Mouse (Mus musculus): Measurements from ENCODE around the gene 1700021F07Rik. TPM values are rescaled to one million over a fixed set of nuclear protein-coding genes. Genes with fewer than 3 reads are reported as not detected.

1700021F07Rik gene
- total RNA-seq, 1 experiment from 2014 or later: not detected

- no peak for DNase-seq
Measured at GRCm38 (mm10) chr2:173563336-173563735, 41.0 kb downstream of the 1700021F07Rik start.

- no peak for DNase-seq
Measured at GRCm38 (mm10) chr2:173564179-173564578, 41.8 kb downstream of the 1700021F07Rik start.

Other genes with a start within 250 kb of the 1700021F07Rik start
- gene Pmepa1, start 246.1 kb upstream of the 1700021F07Rik start, total RNA-seq (2021): 58.4 and 117 TPM in 2 replicates
- gene Ankrd60, start 55.8 kb downstream of the 1700021F07Rik start, total RNA-seq (2021): not detected in 2 replicates
- 33.0 and 35.4 TPM in 2 replicates for gene Rab22a, start 137.2 kb downstream of the 1700021F07Rik start, total RNA-seq (2021)
- not detected in 2 replicates for gene 1700010B08Rik, start 196.8 kb downstream of the 1700021F07Rik start, total RNA-seq (2021)
- 134 and 142 TPM in 2 replicates for gene Vapb, start 214.9 kb downstream of the 1700021F07Rik start, total RNA-seq (2021)